Mouse (Mus musculus): ENCODE results near the gene Slc22a17. TPM values are rescaled to one million over a fixed set of nuclear protein-coding genes. Genes with fewer than 3 reads are reported as not detected.
"Not testable (repeated sequence)": the region's sequence is repeated elsewhere in the genome, so short reads cannot be mapped to it uniquely, and the experiment has no call there.

Slc22a17 gene
- total RNA-seq (2012; rRNA removed) = 5.2 and 16.2 TPM in 2 replicates

DNA sequence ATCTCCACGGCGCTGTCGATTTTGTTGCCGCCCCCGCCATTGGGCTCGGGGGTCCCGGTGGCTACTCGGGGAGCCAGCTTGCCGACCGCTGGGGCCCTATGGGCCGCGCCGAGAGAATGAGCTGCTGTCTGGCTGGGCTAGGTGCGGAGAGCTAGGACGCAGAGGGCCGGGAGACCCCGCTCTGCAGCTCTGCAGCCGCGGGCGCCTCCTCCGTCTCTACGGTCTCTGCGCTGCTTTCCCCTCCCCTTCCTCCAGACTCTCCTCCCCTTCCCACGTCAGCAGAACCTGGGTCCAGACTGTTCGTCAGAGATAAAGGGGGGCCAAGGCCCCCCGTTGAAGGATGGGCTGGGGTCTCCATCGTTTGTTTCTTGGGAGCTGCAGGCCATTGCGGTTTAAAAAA lies at the start of gene Slc22a17:
TSS of gene Slc22a17 (minus strand) at position 247 of the 400 bp plus-strand sequence.
- DNase-seq (ENCODE audit: low read depth, low spot score) = peak; percentile 43
- Histone ChIP-seq H3K36me3 (ENCODE audit: control insufficient read depth, insufficient read depth, low read length, poor library complexity, severe bottlenecking) (peaks cover 18% of the 10 kb centered on the region), H3K27ac (ENCODE audit: insufficient read depth, low read depth, low read length, poor library complexity, severe bottlenecking) (no peak within 1 kb of the TSS)

GRCm38 (mm10) chr14:54962714-54963113 lies 49.8 kb upstream of the Slc22a17 start:
- no peaks in the 10 kb centered on the region for H3K4me1 ChIP-seq (ENCODE audit: control insufficient read depth in 2 of 2, insufficient read depth in 2 of 2, low read length in 2 of 2, poor library complexity in 1 of 2)
- no peaks in the 10 kb centered on the region for H3K36me3 ChIP-seq (ENCODE audit: control insufficient read depth, insufficient read depth, low read length, poor library complexity, severe bottlenecking)
- DNase-seq (ENCODE audit: low read depth, low spot score) = no peak
- H3K9me3 ChIP-seq (ENCODE audit: control insufficient read depth, insufficient read depth, low read depth, low read length) = no peaks in the 10 kb centered on the region
- H3K27ac ChIP-seq (ENCODE audit: insufficient read depth, low read depth, low read length, poor library complexity, severe bottlenecking) = no peak overlapping the region
- no peak overlapping the region for H3K4me3 ChIP-seq (ENCODE audit: insufficient read depth in 1 of 2, low read depth in 1 of 2, low read length in 2 of 2, poor library complexity in 1 of 2, severe bottlenecking in 1 of 2)
- in situ Hi-C loops (cut with MboI; ENCODE audit: low sequenced_read_pairs in 2 of 2, unreplicated experiment in 2 of 2) = no loop called here
- no peak for TF ChIP-seq HCFC1 (IDR thresholded peaks at IDR 0.05; ENCODE audit: borderline replicate concordance, insufficient read depth, low read length)
- TF ChIP-seq CHD2 (IDR thresholded peaks at IDR 0.05; ENCODE audit: low read depth, low read length) = no peak
- no peak for TF ChIP-seq MAFK (IDR thresholded peaks at IDR 0.05; ENCODE audit: insufficient read depth, low read depth, low read length)
- TF ChIP-seq ZNF384 (IDR thresholded peaks at IDR 0.05; ENCODE audit: low read depth, low read length) = no peak
- TF ChIP-seq ZC3H11A (IDR thresholded peaks at IDR 0.05; ENCODE audit: borderline replicate concordance, low read depth, low read length) = no peak
- no peak overlapping the region for H3K9ac ChIP-seq (ENCODE audit: insufficient read depth, low read depth, low read length, poor library complexity, severe bottlenecking)

More for the DNA sequence above, at the start of gene Slc22a17:
- peak within 1 kb of the TSS; percentile 89 to 90 for H3K4me3 ChIP-seq (ENCODE audit: insufficient read depth in 1 of 2, low read depth in 1 of 2, low read length in 2 of 2, poor library complexity in 1 of 2, severe bottlenecking in 1 of 2)
- no peaks in the 10 kb centered on the region; the same call in 1 of the 2 replicates for H3K9me3 ChIP-seq (ENCODE audit: control insufficient read depth, insufficient read depth, low read depth, low read length)
- no peak for TF ChIP-seq CHD2 (IDR thresholded peaks at IDR 0.05; ENCODE audit: low read depth, low read length)
- TF ChIP-seq HCFC1 (IDR thresholded peaks at IDR 0.05; ENCODE audit: borderline replicate concordance, insufficient read depth, low read length) = no peak
- no peak for TF ChIP-seq ZC3H11A (IDR thresholded peaks at IDR 0.05; ENCODE audit: borderline replicate concordance, low read depth, low read length)
- TF ChIP-seq ZNF384 (IDR thresholded peaks at IDR 0.05; ENCODE audit: low read depth, low read length) = no peak
- no peak for TF ChIP-seq MAFK (IDR thresholded peaks at IDR 0.05; ENCODE audit: insufficient read depth, low read depth, low read length)
- H3K4me1 ChIP-seq (ENCODE audit: control insufficient read depth in 2 of 2, insufficient read depth in 2 of 2, low read length in 2 of 2, poor library complexity in 1 of 2) = peaks cover 0 to 8% of the 10 kb centered on the region in 2 experiments; a peak in 2 of 4 replicates
- peak within 1 kb of the TSS; percentile 72 for H3K9ac ChIP-seq (ENCODE audit: insufficient read depth, low read depth, low read length, poor library complexity, severe bottlenecking)
- in situ Hi-C loops (cut with MboI; ENCODE audit: low sequenced_read_pairs in 2 of 2, unreplicated experiment in 2 of 2) = no loop called here

GRCm38 (mm10) chr14:54961487-54961886 lies 48.6 kb upstream of the Slc22a17 start:
- Histone ChIP-seq H3K4me3 (ENCODE audit: insufficient read depth in 1 of 2, low read depth in 1 of 2, low read length in 2 of 2, poor library complexity in 1 of 2, severe bottlenecking in 1 of 2) (no peak overlapping the region), H3K4me1 (ENCODE audit: control insufficient read depth in 2 of 2, insufficient read depth in 2 of 2, low read length in 2 of 2, poor library complexity in 1 of 2) (0 out of 4 replicates have a peak, but pooled peaks cover 0 to under 1% of the 10 kb centered on the region in 2 experiments), H3K9me3 (ENCODE audit: control insufficient read depth, insufficient read depth, low read depth, low read length) (no peaks in the 10 kb centered on the region), H3K36me3 (ENCODE audit: control insufficient read depth, insufficient read depth, low read length, poor library complexity, severe bottlenecking) (no peaks in the 10 kb centered on the region), H3K27ac (ENCODE audit: insufficient read depth, low read depth, low read length, poor library complexity, severe bottlenecking) (no peak overlapping the region), H3K9ac (ENCODE audit: insufficient read depth, low read depth, low read length, poor library complexity, severe bottlenecking) (no peak overlapping the region)
- TF ChIP-seq MAFK (IDR thresholded peaks at IDR 0.05; ENCODE audit: insufficient read depth, low read depth, low read length) (no peak), HCFC1 (IDR thresholded peaks at IDR 0.05; ENCODE audit: borderline replicate concordance, insufficient read depth, low read length) (no peak), ZNF384 (IDR thresholded peaks at IDR 0.05; ENCODE audit: low read depth, low read length) (no peak), CHD2 (IDR thresholded peaks at IDR 0.05; ENCODE audit: low read depth, low read length) (no peak), ZC3H11A (IDR thresholded peaks at IDR 0.05; ENCODE audit: borderline replicate concordance, low read depth, low read length) (no peak)
- no peak for DNase-seq (ENCODE audit: low read depth, low spot score)
- in situ Hi-C loops (cut with MboI; ENCODE audit: low sequenced_read_pairs in 2 of 2, unreplicated experiment in 2 of 2) = no loop called here

GRCm38 (mm10) chr14:54960769-54961168 lies 47.8 kb upstream of the Slc22a17 start:
- in situ Hi-C loops (cut with MboI; ENCODE audit: low sequenced_read_pairs in 2 of 2, unreplicated experiment in 2 of 2) = no loop called here
- TF ChIP-seq MAFK (IDR thresholded peaks at IDR 0.05; ENCODE audit: insufficient read depth, low read depth, low read length) = no peak
- no peak for TF ChIP-seq ZNF384 (IDR thresholded peaks at IDR 0.05; ENCODE audit: low read depth, low read length)
- TF ChIP-seq HCFC1 (IDR thresholded peaks at IDR 0.05; ENCODE audit: borderline replicate concordance, insufficient read depth, low read length) = no peak
- TF ChIP-seq CHD2 (IDR thresholded peaks at IDR 0.05; ENCODE audit: low read depth, low read length) = no peak
- TF ChIP-seq ZC3H11A (IDR thresholded peaks at IDR 0.05; ENCODE audit: borderline replicate concordance, low read depth, low read length) = no peak
- Histone ChIP-seq H3K36me3 (ENCODE audit: control insufficient read depth, insufficient read depth, low read length, poor library complexity, severe bottlenecking) (no peaks in the 10 kb centered on the region), H3K27ac (ENCODE audit: insufficient read depth, low read depth, low read length, poor library complexity, severe bottlenecking) (no peak overlapping the region), H3K9ac (ENCODE audit: insufficient read depth, low read depth, low read length, poor library complexity, severe bottlenecking) (no peak overlapping the region), H3K9me3 (ENCODE audit: control insufficient read depth, insufficient read depth, low read depth, low read length) (no peaks in the 10 kb centered on the region), H3K4me1 (ENCODE audit: control insufficient read depth in 2 of 2, insufficient read depth in 2 of 2, low read length in 2 of 2, poor library complexity in 1 of 2) (peaks cover 0 to 3% of the 10 kb centered on the region in 2 experiments; a peak in 1 of 4 replicates), H3K4me3 (ENCODE audit: insufficient read depth in 1 of 2, low read depth in 1 of 2, low read length in 2 of 2, poor library complexity in 1 of 2, severe bottlenecking in 1 of 2) (no peak overlapping the region)
- DNase-seq (ENCODE audit: low read depth, low spot score) = no peak

DNA sequence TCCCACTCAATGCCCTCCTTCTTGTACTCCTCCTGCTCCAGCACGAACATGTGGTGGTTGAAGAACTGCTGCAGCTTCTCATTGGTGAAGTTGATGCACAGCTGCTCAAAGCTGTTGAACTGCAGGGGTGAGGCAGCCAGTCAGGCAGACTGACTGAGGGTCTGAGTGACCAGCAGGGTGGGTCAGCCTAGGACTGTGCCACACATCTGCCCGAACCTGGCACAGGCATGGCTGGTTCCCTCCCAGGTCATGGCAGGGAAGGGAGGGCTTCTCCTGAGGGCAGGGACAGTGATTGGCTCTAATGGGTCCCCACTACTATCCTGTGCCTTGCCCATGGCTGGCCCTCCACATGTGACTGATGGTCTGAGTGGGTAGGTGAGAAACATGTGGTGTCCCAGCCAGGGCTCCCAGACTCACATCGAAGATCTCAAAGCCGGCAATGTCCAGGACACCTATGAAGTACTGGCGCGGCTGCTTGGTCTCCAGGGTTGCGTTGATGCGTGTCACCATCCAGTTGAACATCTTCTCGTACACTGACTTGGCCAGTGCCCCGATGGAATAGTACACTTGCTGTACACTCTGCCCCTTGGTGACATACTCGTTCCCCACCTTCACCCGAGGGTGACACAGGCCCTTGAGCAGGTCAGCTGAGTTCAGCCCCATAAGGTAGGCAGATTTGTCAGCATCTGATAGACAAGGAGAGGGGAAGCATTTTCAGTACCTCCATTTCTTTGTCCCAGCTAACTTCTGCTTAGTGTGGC lies 47.1 kb upstream of the Slc22a17 start:
- H3K27ac ChIP-seq (ENCODE audit: insufficient read depth, low read depth, low read length, poor library complexity, severe bottlenecking); H3K4me3 ChIP-seq (ENCODE audit: insufficient read depth in 1 of 2, low read depth in 1 of 2, low read length in 2 of 2, poor library complexity in 1 of 2, severe bottlenecking in 1 of 2); in situ Hi-C loops (cut with MboI; ENCODE audit: low sequenced_read_pairs in 2 of 2, unreplicated experiment in 2 of 2); H3K9ac ChIP-seq (ENCODE audit: insufficient read depth, low read depth, low read length, poor library complexity, severe bottlenecking); H3K9me3 ChIP-seq (ENCODE audit: control insufficient read depth, insufficient read depth, low read depth, low read length); H3K36me3 ChIP-seq (ENCODE audit: control insufficient read depth, insufficient read depth, low read length, poor library complexity, severe bottlenecking); DNase-seq (ENCODE audit: low read depth, low spot score); H3K4me1 ChIP-seq (ENCODE audit: control insufficient read depth in 2 of 2, insufficient read depth in 2 of 2, low read length in 2 of 2, poor library complexity in 1 of 2): not testable (repeated sequence)

All from ES-E14 (cell line).